9 mouse cellular contexts compared by ENCODE assay signal in the genomic region with DNA sequence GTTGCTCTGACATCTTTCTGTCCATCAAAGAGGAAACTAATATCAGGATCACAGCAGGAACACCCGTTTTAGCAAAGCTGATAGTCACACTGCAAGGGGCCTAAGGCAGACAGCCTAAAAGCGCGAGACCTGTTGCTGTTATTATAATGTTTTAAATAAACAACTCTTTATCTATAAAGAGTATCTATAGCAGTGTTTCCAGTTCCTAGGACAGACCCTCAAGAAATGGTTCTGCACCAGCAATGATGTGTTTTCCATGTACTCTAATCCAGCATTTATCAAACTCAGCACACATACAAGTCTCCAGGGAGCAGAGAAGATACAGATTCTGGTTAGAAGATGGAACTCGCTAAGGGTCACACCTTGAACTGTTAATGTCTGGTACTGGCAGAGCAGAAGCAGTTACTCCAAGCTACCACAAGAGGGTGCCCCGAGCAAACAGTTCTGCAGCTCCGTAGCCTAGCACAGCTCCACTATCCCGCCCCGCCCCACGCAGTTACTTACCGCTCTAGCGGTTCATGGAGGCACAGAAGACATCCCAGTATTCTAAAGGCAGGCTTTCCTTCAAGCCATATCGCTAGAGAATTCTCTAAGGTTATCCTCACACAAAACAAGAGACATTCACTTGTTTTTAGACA.
DNase-seq lines count a peak whose midpoint lies in the region; ATAC-seq and TF ChIP-seq lines count a peak whose summit lies in the region.
"Had no signal": no experiment of that assay in that cellular context is flagged by ENCODE, and none has a peak within 500 bp of the region (broad histone marks: within the 10 kb centered on the region; RNA-seq: fewer than 3 reads in every experiment).

No protein-coding gene starts in this region.

- no peak overlapping the region for H3K4me2 ChIP-seq in forebrain, embryonic 11.5 days (ENCODE audit: low read depth, low read length, severe bottlenecking)
- no peak overlapping the region for H3K4me2 ChIP-seq in liver, postnatal 0 days (ENCODE audit: low read depth, low read length)
- H3K4me2 ChIP-seq: heart, embryonic 13.5 days had no signal

- H3K36me3 ChIP-seq in forebrain, embryonic 11.5 days (ENCODE audit: control insufficient read depth, insufficient read depth, low read length): no peaks in the 10 kb centered on the region
- no peaks in the 10 kb centered on the region for H3K36me3 ChIP-seq in liver, postnatal 0 days (replicated peaks; ENCODE audit: insufficient read depth, low read length)
- H3K36me3 ChIP-seq: heart, embryonic 13.5 days had no signal

- DNase-seq in CD8-positive naive resting alpha-beta T cell, adult 2 months (ENCODE audit: low read depth in 2 of 2, low spot score in 2 of 2): peak; percentile 15 to 38
- peak; percentile 32 for DNase-seq in c-Kit-positive CD71-positive TER-119-negative erythroid progenitor cells, embryonic 14.5 days (ENCODE audit: low read depth)
- DNase-seq in forebrain, embryonic 11.5 days (ENCODE audit: low spot score): peak; percentile 89
- peak; percentile 81 to 84 for DNase-seq in heart, postnatal 10 days
- DNase-seq in kidney, postnatal 36 days: peak; percentile 75 to 88
- peak; percentile 73 for DNase-seq in liver, postnatal 0 days
- peak; percentile 62 for DNase-seq in testis, postnatal 14 days (ENCODE audit: low spot score)

- no peaks in the 10 kb centered on the region for H3K27me3 ChIP-seq in forebrain, embryonic 11.5 days (ENCODE audit: control insufficient read depth, insufficient read depth, low read length)
- no peaks in the 10 kb centered on the region for H3K27me3 ChIP-seq in liver, postnatal 0 days (ENCODE audit: insufficient read depth, low read length)
- H3K27me3 ChIP-seq: heart, embryonic 13.5 days had no signal

- H3K4me1 ChIP-seq in forebrain, embryonic 11.5 days (replicated peaks; ENCODE audit: control insufficient read depth, insufficient read depth, low read length): no peaks in the 10 kb centered on the region
- H3K4me1 ChIP-seq in liver, postnatal 0 days (ENCODE audit: insufficient read depth): no peaks in the 10 kb centered on the region
- H3K4me1 ChIP-seq: heart, embryonic 13.5 days had no signal

- no peaks in the 10 kb centered on the region for H3K9me3 ChIP-seq in forebrain, embryonic 11.5 days (ENCODE audit: control insufficient read depth, low read length)
- H3K9me3 ChIP-seq in liver, postnatal 0 days (ENCODE audit: low read length): no peaks in the 10 kb centered on the region
- H3K9me3 ChIP-seq: heart, embryonic 13.5 days had no signal

- no peak for TF ChIP-seq EP300 in liver, postnatal 0 days (IDR thresholded peaks at IDR 0.05; ENCODE audit: low read depth)

- intact Hi-C loops in heart, postnatal 10 days (cut with DNase I): loop anchor here (1.0 to 5.0 kb wide), 6 partner anchors 62 to 712 kb away; partner anchors contain the start of gene Palm2

- no peak overlapping the region for H3K4me3 ChIP-seq in forebrain, embryonic 11.5 days (ENCODE audit: low read depth, low read length)
- no peak overlapping the region for H3K4me3 ChIP-seq in liver, postnatal 0 days (ENCODE audit: low read depth, low read length)
- H3K4me3 ChIP-seq: heart, embryonic 13.5 days had no signal

- peak; percentile 83 for TF ChIP-seq CTCF in liver, postnatal 0 days (IDR thresholded peaks at IDR 0.05; ENCODE audit: low read depth)

- ATAC-seq in forebrain, embryonic 11.5 days (replicated peaks; ENCODE audit: low FRiP score): peak; percentile 78
- no peak for ATAC-seq in liver, postnatal 0 days
- ATAC-seq in neutrophil, adult 5-6 weeks (ENCODE audit: extremely low read depth, insufficient number of reproducible peaks, low FRiP score, poor library complexity, severe bottlenecking): peak; percentile 51; the same call in 1 of the 2 replicates

- no peak overlapping the region for H3K27ac ChIP-seq in forebrain, embryonic 11.5 days (ENCODE audit: low read depth, low read length)
- no peak overlapping the region for H3K27ac ChIP-seq in liver, postnatal 0 days (ENCODE audit: low read depth)
- H3K27ac ChIP-seq: heart, embryonic 13.5 days had no signal

- no peak overlapping the region for H3K9ac ChIP-seq in forebrain, embryonic 11.5 days (ENCODE audit: low read length)
- H3K9ac ChIP-seq in liver, postnatal 0 days (replicated peaks): no peak overlapping the region
- H3K9ac ChIP-seq: heart, embryonic 13.5 days had no signal

- WGBS in forebrain, embryonic 11.5 days: 18% methylated on average over 12 of the region's 12 CpGs
- 12% methylated on average over 12 of the region's 12 CpGs for WGBS in liver, postnatal 0 days (ENCODE audit: insufficient replicate concordance)

Comparison
In these comparisons a context has a peak if more than half of its experiments do, and no peak if none do; other contexts are left out.
1. DNase-seq: peak in every context shown above with its lines; median percentile 89 in forebrain, embryonic 11.5 days; 82 in heart, postnatal 10 days; 82 in kidney, postnatal 36 days; 73 in liver, postnatal 0 days; 62 in testis, postnatal 14 days; 32 in c-Kit-positive CD71-positive TER-119-negative erythroid progenitor cells, embryonic 14.5 days; 26 in CD8-positive naive resting alpha-beta T cell, adult 2 months.